Mouse (Mus musculus) brown adipose tissue, adult 24 weeks (tissue): Measurements from ENCODE around the gene Sppl2c. TPM values are rescaled to one million over a fixed set of nuclear protein-coding genes. Genes with fewer than 3 reads are reported as not detected.

Source experiments
- polyA plus RNA-seq: library from polyadenylated mRNA; stranded (reverse); fragments of >200 nt; gene quantifications from 2 replicates; pipeline ENCODE4 v1.2.4, GENCODE M21; 2012; ENCODE audit not compliant: missing spikeins, insufficient read depth, insufficient read length

The Sppl2c gene
- polyA plus RNA-seq, 1 experiment: not detected

Other genes starting within 250 kb of the Sppl2c start
- 12.2 and 17.1 TPM in 2 replicates for gene Nsf, start 232.3 kb upstream of the Sppl2c start, polyA plus RNA-seq
- gene Arf2, start 219.6 kb upstream of the Sppl2c start, polyA plus RNA-seq: 10.4 and 13.6 TPM in 2 replicates
- gene Crhr1, start 53.5 kb upstream of the Sppl2c start, polyA plus RNA-seq: not detected in 2 replicates
- 20.7 and 29.1 TPM in 2 replicates for gene Mapt, start 45.1 kb downstream of the Sppl2c start, polyA plus RNA-seq